Mouse (Mus musculus) hindbrain, embryonic 12.5 days (tissue): ENCODE measurements around the gene Nfkbib. TPM values are rescaled to one million over a fixed set of nuclear protein-coding genes. Genes with fewer than 3 reads are reported as not detected.

Source experiments
- polyA plus RNA-seq: library from polyadenylated mRNA; unstranded; fragments of >200 nt; fragmentation: Nextera tagmentation; extraction: Ambion mirVana; gene quantifications from 2 replicates; pipeline ENCODE4 v1.2.1, GENCODE M21; 2016

Nfkbib gene
- polyA plus RNA-seq, 1 experiment from 2014 or later: 43.0 TPM

Other genes starting within 250 kb of the Nfkbib start
- gene Ifnl3, start 244.7 kb downstream of the Nfkbib start, polyA plus RNA-seq: not detected in 2 replicates
- gene Sycn, start 226.6 kb downstream of the Nfkbib start, polyA plus RNA-seq: not detected in 2 replicates
- not detected in 2 replicates for gene Nccrp1, start 220.3 kb downstream of the Nfkbib start, polyA plus RNA-seq
- 35.6 and 38.6 TPM in 2 replicates for gene Samd4b, start 169.4 kb downstream of the Nfkbib start, polyA plus RNA-seq
- gene Pak4, start 169.3 kb downstream of the Nfkbib start, polyA plus RNA-seq: 31.8 and 34.3 TPM in 2 replicates
- 0.12 TPM in 1 of 2 replicates, not detected in the other for gene Acp7, start 136.2 kb downstream of the Nfkbib start, polyA plus RNA-seq
- gene Fbxo27, start 74.7 kb downstream of the Nfkbib start, polyA plus RNA-seq: 7.0 and 8.9 TPM in 2 replicates
- 8.5 and 11.1 TPM in 2 replicates for gene Fbxo17, start 50.7 kb downstream of the Nfkbib start, polyA plus RNA-seq
- 107 and 116 TPM in 2 replicates for gene Mrps12, start 25.7 kb downstream of the Nfkbib start, polyA plus RNA-seq
- gene Sars2, start 25.5 kb downstream of the Nfkbib start, polyA plus RNA-seq: 25.7 and 28.0 TPM in 2 replicates
- gene Ccer2, start 11.3 kb downstream of the Nfkbib start, polyA plus RNA-seq: 3.2 and 4.0 TPM in 2 replicates
- gene Sirt2, start 777 bp downstream of the Nfkbib start, polyA plus RNA-seq: 90.1 and 90.4 TPM in 2 replicates
- gene Rinl, start 21.5 kb upstream of the Nfkbib start, polyA plus RNA-seq: 2.2 and 2.7 TPM in 2 replicates
- 297 and 345 TPM in 2 replicates for gene Hnrnpl, start 41.0 kb upstream of the Nfkbib start, polyA plus RNA-seq
- gene Ech1, start 57.7 kb upstream of the Nfkbib start, polyA plus RNA-seq: 84.7 and 87.8 TPM in 2 replicates
- 5.0 and 5.1 TPM in 2 replicates for gene Lgals4, start 66.3 kb upstream of the Nfkbib start, polyA plus RNA-seq
- gene Lgals7, start 96.3 kb upstream of the Nfkbib start, polyA plus RNA-seq: 3.1 and 3.5 TPM in 2 replicates
- gene Capn12, start 113.9 kb upstream of the Nfkbib start, polyA plus RNA-seq: 0.34 and 0.78 TPM in 2 replicates
- 194 and 200 TPM in 2 replicates for gene Actn4, start 194.8 kb upstream of the Nfkbib start, polyA plus RNA-seq
- 298 and 331 TPM in 2 replicates for gene Eif3k, start 214.4 kb upstream of the Nfkbib start, polyA plus RNA-seq
- 4.9 and 5.4 TPM in 2 replicates for gene Map4k1, start 214.5 kb upstream of the Nfkbib start, polyA plus RNA-seq